Mouse (Mus musculus): ENCODE results near the gene Nfe2l2.

Nfe2l2 gene

DNA sequence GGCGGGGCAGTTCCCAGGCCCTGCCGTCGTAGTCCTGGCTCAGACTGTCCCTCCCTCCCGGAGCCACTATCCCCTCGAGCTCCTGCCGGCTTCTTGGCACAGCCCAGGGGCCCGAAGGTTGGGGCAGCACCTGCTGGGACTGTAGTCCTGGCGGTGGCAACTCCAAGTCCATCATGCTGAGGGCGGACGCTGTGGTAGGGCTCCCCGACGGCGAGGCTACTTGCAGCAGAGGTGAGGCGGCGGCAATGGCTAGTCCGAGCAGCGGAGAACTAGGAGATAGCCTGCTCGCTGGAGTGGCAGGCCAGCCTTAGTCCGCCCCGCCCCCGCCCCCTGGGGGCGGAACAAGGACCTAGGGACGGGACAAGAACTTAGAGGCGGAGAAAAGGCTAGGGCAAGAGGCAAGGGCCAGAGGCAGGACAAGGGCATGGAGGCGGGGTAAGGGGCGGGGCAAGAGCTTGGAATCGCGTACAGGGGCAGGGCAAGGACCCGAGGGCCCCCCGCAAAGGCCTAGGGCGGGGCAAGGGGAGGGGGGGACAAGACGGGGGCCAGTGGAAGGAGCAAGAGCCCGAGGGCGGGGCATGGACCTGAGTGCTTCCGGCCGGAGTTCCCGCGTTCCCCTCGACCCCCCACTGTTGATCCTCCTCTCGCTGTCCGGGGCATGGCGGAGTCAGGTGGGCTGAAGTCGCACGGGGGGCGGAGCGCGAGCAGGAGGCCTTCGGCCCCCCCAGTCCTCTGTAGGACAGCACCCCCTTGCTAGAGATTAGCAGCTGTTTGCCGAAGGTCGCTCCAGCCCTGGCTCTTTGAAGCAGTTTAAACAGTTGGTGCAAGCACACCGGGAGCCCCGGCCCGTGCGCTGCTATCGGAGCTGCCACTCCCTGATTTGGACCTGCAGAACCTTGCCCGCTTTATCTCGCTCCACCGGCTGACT, at the start of gene Nfe2l2:
Gene Nfe2l2 (minus strand): TSS at position 408 of the 928 bp plus-strand sequence.
- DNase-seq: peak; percentile 88

DNA sequence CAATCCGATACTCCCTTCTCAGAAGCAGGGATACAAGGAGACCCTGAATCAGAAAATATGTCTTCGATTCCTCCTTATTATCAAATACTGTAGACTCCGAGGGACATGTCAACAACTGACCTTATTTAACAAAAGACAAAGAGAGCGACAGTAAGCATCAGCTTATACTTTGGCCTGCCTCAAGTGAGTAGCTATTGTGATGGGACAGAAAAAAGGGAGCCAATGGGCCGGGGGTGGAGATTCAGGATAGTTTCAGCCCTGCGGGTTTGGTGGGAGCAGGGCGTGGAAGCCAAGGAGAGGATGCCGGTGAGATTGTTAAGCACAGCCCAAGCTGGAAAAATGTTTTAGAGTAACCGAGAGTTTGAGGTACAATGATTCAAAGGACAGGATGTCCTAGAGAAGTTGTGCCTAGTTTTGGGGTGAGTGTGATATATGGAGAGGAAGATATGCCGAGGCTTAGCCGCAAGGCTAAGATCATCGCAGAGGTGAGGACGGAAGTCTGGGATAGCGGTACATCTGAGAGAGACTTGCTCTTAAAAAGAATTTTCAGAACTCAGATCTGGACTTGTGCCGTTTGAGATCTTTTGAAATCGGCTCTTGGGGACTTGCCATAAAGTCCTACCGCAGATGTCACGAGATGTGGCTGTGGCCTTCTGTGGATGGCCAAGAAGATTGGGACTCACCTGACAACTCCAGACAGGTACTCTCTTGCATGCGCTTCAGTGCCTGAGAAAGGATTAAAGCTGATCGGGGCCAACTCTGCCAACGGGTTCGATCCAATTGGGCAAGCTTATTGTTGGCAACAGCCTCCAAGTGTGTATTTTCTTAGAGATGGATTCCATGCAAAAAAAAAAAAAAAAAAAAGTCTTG, 48.1 kb upstream of the Nfe2l2 start:
- DNase-seq: no peak

DNA sequence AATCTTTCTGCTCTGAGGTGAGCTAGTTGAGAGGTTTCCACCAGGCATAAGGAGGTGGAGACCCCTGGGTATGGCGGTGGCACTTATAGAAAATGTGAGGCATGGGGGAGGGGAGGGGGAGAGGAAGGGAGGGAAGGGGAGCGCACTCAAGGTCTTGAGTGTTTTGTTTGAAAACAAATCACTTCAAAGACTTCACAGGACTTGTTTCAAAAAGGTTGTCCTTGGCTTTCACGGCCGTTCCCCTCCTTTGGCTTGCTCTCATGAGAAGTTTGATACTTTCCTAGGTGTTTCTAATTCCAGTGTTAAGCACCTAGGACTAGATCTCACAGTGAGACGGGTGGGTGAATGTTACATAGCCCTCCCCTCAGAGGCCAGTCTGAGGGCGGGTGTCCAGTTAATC, 47.5 kb upstream of the Nfe2l2 start:
- no peak for DNase-seq

DNA sequence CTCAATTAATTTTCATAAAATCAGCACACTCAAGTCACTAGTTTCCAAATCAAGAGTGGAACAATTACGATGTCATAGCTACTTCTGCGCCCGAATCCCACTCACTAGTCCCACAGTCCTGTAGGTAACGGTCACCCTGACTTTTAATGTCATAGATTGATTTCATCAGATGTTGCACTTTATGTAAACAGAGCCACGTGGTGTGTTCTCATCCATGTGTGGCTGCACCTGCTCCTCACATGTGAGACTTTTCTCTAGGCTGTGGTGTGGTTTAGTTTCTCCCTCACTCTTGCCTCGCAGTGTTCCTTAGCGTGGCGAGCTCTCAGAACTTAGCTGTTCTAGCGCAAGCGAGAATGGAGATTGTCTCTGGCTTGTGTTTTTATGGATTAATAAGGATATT, 46.4 kb upstream of the Nfe2l2 start:
- DNase-seq: no peak

DNA sequence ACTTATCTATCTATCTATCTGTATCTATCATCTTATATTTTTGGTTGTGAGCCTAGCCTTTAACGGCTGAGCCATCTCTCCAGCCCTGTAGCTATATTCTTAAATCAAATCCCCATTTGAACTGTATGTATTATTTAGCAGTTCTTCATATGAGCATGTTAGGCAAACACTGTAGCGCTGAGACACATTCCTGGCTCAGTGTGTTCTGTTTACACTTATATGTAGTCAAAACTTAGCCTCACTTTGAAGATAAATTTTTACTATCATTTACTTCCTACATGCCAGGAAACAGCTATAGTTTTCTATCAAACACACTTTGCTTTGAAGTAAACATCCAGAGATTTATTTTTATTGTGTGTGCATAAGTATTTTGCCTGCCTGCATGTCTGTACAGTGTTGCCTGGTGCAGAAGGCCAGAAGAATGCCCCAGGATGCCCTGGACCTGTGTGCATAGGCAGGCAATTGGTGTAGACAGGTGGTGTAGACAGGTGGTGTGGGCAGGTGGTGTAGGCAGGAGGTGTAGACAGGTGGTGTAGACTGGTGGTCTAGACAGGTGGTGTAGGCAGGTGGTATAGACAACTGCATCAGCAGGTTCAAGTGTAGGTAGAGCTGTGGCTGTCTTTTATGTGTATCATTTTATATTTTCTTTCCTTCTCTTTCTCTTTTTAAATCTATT, 45.7 kb upstream of the Nfe2l2 start:
- no peak for DNase-seq

DNA sequence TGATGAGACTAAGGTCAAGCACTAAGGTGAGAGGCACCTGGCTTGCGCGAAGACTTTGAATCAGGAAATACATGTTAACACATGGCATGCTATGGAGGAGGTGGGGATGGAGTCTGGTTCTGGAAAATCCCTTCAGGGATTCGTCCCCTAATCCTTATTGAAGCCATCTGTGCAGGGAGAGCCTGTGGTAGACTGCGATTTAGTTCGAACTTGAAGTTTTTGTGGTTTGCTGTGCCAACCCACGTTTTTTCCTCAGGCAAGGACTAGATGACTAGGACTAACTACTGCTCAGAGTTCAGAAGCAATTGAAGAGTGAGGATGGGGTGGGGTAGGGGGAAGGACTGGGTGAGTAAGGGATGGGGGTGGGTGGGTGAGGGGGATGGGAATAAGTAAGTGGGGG, 44.4 kb upstream of the Nfe2l2 start:
- DNase-seq: no peak

DNA sequence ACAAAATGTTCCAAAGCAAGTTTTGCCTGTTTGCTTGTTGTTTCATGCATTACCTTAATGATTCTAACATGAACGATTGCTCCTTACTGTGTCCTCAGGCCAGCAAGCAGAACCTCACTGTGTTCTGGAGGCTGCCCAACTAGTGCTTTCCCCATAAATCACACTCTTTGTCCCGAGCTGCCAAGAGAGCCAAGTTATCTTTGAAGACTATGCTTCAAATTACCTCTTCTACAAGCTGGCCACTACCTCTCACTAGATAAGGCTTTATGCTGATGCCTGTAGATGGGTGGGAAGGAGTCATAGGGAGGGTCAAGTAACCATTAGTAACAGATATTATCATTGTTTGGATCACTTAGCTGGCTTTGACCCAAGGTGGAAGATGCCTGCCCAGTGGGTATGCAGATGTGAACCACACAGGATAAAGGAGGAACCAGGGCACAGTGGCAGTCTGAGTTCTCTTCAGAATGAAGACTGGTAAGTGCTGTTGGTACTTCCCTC, 32.6 kb upstream of the Nfe2l2 start:
- no peak for DNase-seq

DNA sequence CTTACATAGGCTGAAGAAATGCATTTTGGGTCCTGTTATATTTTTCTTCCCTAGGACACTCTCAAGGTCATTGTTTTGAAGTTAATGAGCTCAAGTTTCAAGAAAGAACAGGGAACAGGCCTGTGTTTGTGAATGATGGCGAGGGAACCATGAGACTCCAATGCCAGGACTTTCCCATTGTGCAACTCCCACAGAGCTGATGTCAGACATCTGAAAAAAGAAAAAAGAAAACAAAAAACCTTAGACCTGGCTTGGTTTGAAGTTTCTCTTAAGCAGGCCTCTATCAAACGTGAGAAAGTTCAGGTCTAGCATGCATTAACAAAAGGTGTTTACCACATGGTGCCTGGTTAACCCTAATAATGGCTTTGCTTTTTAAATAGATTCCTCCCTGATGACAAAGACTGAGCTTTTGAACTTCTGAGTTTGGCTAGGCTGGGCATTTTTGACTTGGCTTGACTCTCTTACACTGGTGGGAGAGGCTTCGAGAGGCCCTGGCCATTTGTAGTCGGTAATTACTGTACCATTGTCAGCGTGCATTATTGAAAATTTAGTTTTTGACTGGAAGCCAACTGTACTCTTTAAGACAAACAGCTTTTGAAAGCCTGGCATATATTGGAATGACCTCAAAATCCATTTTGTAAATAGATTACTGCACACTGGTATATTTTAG, 29.9 kb upstream of the Nfe2l2 start:
- DNase-seq: no peak

DNA sequence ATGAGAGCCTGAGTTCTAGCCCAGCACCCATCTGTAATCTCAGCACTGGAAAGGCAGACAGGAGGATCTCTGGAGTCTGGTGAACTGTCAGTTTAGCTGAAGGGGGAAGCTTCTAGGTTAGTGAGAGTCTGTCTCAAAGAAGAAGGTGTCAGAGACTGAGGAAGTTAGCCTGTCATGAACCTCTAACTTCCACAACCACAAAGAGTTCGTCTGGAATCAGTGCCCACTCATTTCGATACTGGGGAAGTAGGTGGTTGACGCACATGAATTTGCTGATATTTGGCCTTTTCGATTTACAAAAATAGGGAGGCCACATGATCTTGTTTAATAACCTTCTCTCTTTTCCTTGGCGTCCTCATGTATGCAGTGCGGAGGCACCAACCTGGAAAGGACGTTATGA, 28.7 kb upstream of the Nfe2l2 start:
- no peak for DNase-seq

DNA sequence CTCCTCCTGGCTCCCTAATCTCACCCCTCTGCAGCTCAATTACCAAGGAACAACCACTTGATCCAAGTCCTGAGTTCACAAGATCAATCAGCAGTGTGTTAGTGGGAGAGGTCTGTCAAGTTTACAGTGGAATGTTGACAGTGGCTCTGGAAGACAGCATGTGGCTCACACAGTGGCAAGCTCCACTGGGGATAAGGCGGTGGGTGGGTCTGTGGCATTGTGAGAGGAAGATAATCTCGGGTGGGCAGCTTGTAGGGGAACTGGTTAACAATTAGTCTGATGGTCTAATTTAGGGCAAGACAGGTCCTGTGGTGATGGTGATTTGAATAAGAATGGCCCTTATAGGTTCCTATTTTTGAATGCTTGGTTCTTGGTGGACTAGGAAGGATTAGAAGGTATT, 27.5 kb upstream of the Nfe2l2 start:
- no peak for DNase-seq

DNA sequence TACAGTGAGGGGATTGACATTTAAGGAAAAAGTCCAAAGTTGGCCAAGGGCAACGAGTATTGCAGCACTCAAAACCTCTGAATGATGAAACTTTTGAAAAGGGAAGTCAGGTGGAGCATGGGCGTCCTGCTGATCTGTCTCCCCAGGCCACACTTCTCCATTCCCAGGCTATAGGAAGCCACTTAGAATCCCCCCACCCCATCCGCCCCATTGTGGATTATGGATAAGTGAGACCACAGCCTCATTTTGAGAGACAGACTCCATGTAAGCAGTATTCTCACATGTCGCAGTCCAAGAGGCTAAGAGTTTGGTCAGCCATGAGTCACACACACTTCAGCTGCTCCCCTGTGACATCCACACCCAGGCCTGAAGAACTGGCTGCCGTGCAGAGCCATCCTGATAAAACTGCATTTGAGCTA, 26.8 kb upstream of the Nfe2l2 start:
- DNase-seq: no peak

DNA sequence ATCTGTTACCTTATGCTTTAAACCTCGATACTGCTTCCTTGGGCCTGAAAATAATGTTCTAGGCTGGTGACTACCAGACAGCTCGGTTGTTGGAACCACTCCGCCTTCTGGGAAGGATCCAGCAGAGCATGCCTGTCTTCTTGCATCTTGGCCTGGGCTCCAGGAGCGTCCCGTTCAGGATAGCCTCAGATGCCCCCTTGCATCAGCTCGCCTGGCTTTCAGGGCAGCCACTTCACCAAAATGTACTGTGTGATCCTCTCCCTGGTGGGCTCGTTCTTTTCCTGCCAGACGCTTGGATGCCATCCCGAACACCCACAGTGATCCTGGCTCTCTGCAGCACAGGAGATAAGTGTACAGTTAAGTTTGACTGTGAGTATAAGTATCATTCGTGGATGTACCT, 25.6 kb upstream of the Nfe2l2 start:
- peak; percentile 3 for DNase-seq

DNA sequence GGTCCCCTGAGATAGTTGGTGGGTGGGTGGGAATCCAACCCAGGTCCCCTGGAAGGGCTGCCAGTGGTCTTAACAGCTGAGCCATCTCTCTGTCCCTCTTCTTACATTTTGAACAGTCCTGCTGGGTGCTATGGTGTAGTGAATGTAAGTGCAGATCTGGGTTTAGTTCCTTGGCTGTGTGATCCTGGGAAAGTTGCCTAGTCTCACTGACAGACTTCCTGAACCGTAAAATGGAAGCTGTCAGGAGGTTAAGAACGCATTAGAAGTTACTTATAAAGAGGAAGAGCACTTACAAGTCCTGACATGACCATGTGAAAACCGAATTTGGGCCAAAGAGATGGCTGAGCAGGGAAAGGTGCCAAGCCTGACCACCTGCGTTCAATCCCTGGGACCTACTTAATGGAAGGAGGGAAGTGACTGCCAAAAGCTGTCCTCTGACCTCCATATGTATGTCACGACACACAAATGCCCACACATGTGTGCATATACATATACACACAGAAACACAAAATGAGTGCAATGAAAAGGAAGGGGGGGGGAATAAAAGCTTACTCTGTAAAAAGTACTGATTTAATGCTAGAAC, 20.5 kb upstream of the Nfe2l2 start:
- DNase-seq: no peak

DNA sequence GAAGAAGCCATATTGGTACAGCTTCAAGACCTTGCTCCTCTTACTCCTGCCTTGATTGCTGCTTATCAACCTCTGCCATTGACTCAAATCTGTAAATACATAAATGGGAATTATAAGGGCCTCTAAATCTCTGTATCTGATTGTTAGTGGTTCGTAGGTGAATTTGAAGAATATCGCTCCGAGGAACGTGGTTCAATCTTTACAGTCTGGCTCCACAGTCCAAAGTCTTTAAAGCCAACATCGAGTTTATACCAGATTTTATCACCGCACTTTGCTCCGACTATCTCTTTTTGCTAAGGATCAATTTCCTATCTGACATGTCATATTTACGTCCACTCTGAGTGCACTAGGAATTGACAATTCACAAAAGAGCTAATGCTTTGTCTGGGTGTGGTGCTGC, 19.0 kb upstream of the Nfe2l2 start:
- no peak for DNase-seq

DNA sequence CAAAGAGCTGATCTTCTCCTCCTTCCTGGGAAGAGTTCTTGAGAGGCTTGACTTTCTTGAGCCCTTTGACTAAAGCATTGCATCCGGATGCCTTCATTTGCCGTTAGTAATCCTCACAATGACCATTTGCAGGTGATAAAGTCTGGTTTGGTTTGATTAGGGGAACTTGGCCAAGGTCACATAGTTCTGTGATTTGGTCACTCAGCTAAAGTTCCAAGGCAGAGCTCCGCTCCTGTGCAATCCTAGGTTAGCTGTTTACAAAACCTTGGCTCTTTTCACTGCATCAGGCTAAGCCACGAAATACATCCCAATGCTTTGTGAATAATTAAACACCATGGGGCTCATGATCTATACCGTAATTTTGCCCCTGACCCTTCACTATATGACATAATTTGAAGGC, 18.5 kb upstream of the Nfe2l2 start:
- DNase-seq: no peak

DNA sequence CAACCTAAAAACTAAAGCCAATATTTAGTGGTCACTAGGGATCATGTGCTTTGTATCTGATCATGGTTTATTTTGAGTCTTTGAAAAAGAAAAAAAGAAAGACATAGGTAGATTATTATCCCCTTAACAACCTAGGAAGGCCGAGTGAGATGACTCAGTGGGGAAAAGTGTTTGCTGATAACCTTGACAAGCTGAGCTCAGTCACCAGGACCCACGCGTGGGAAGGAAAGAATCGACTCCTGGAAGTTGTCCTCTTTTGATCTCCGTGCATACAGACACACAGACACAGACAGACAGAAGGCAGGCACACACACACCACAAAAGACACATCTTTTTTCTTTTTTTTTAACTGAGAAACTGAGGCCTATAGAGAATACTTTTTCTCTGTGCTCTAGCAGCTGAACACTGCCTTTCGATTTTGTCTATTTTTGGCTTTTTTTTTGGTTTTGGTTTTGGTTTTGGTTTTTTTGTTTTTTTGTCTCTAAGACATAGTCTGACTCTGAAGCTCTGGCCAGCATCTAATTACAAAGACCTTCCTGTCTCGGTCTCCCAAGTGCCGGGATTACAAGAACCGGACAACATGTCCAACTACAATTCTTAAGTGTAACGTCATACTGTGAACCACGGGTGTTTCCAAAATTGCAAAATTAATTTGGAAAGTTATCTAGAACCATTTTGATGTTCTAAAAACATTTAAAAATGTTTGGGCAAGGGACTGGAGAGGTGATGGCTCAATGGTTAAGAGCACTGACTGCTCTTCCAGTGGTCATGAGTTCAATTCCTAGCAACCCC, 16.0 kb upstream of the Nfe2l2 start:
- no peak for DNase-seq

DNA sequence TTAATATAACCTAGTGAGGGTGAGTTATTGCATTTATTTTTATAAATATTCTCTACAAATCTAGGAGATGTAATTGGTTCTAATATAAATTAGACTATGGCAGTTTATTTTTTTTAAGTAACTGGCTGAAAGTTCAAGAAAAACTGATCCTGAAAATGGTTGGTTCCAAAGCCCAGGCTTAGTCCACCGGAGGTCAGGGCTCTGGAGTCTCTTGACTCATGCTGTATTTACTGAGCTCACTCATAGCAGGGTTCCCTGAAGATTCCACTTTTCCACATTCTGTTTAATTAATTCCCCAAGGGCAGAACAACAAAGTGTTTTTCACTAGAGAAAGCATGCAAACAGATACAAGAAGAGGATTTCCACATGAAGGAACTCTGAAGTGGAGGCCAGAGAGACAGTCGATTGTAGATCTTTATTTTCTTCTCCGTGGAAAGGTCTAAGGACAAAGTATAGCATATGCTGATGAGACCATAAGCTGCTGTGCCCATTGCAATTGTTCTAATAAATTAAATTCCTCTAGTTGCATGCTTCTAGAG, 15.0 kb upstream of the Nfe2l2 start:
- no peak for DNase-seq

DNA sequence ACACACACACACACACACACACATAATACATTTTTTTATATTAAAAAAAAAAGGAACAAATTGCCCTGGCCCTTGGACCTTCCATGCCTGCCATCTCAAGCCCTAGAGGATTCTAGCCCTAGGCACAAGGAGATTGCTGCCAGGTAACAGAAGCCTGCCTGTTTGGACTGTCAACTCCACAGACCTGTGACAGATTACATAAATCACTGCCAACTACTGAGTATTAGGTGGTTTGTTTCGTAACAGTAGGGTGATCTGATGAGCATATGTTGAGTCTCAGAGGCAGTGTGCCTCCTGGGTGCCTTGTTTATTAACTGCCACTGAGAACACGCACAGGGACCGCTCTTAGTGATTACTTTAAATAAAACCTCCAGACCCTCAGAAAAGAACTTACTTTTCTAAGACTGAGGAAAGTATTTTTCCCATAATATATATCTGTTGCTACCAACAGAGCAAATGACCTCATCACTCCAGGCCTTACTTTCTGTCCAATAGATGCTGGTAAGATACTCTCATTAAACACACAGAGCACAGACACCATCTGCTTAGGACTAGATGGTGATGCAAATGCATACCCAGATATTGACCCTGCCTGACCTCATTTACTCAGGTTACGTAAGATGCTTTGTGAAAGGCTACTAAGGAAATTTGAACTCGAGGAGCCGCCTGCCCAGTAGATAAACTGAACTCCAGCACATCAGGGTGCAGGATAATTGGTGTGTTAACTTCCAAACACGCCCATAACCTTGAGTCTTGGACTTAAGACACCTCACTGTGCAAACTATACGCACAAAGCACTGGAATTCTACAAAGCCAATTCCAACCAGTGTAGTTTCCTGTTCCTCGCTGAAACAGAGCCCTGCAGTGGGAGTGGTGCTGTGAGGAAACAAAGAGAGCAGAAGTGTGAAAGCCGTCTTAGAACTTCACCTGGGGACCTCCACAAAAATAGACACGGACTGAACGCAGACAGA, 11.9 kb upstream of the Nfe2l2 start:
- no peak for DNase-seq

DNA sequence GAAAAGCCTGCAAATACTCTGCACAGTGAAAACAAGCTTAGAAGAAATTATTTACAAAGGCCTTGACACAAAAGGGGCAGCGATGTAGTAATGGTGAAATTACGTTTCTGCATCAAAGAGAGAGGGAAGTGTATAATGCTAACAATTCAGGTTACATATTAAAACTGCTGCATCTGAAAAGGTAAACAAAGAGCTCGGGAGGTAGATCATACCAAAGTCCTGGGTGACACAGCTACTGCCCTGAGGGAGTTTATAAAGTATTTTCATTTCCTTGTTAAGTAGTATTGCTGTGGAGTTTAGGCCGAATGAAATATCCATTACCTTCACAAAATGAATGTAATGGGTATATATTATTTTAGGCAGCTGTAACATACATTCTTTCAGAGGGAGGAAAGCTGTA, 10.3 kb upstream of the Nfe2l2 start:
- DNase-seq: no peak

DNA sequence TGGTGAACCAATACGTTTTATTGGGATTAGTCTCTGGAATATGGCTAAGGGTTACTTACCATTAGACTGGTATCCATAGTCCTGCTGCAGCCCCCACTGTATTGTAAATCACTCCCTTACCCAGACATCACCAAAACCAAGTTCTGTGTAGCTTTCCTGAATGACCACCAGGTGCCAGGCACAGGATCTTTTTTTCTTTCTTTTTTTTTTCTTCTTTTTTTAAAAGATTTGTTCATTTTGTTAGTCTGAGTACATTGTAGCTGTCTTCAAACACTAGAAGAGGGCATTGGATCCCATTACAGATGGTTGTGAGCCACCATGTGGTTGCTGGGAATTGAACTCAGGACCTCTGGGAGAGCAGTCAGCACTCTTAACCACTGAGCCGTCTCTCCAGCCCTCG, 8.6 kb upstream of the Nfe2l2 start:
- DNase-seq: no peak
